Mouse (Mus musculus) midbrain, embryonic 13.5 days (tissue): ENCODE results near the gene Arhgap25. TPM values are rescaled to one million over a fixed set of nuclear protein-coding genes. Genes with fewer than 3 reads are reported as not detected.
"Not testable (repeated sequence)": the region's sequence is repeated elsewhere in the genome, so short reads cannot be mapped to it uniquely, and the experiment has no call there.

ENCODE experiments used
- ATAC-seq: fragments of 200-750 bp; cut with Nextera tagmentation; 2 replicates; pipeline ENCODE4 v1.8.0; 2017; ENCODE audit warnings: mild to moderate bottlenecking, moderate TSS enrichment, moderate library complexity
- H3K27ac ChIP-seq: fragments of 300-500 bp; sonication (generic); 2 replicates; pipeline ENCODE4 v1.5.1; 2015; ENCODE audit warnings: inconsistent platforms, mild to moderate bottlenecking, moderate library complexity
- H3K27me3 ChIP-seq: fragments of 300-500 bp; sonication (generic); 2 replicates; pipeline ENCODE4 v1.6.1; 2015; ENCODE audit warnings: mild to moderate bottlenecking, inconsistent platforms
- H3K36me3 ChIP-seq: fragments of 300-500 bp; sonication (generic); 2 replicates; pipeline ENCODE4 v1.6.1; 2015; ENCODE audit warnings: mild to moderate bottlenecking, inconsistent platforms
- H3K4me1 ChIP-seq: fragments of 300-500 bp; sonication (generic); replicated peaks from 2 replicates; pipeline ENCODE4 v1.6.1; 2015; ENCODE audit warnings: inconsistent platforms
- H3K4me2 ChIP-seq: fragments of 300-500 bp; sonication (generic); replicated peaks from 2 replicates; pipeline ENCODE4 v1.6.1; 2015; ENCODE audit warnings: moderate library complexity, mild to moderate bottlenecking, inconsistent platforms
- H3K4me3 ChIP-seq: fragments of 300-500 bp; sonication (generic); replicated peaks from 2 replicates; pipeline ENCODE4 v1.5.1; 2015; ENCODE audit warnings: mild to moderate bottlenecking, inconsistent platforms
- H3K9ac ChIP-seq: fragments of 300-500 bp; sonication (generic); replicated peaks from 2 replicates; pipeline ENCODE4 v1.6.1; 2015; ENCODE audit warnings: mild to moderate bottlenecking, inconsistent platforms
- H3K9me3 ChIP-seq: fragments of 300-500 bp; sonication (generic); 2 replicates; pipeline ENCODE4 v1.6.1; 2016; ENCODE audit warnings: mild to moderate bottlenecking, inconsistent platforms
- WGBS: fragments of 180-500 bp; shearing (Covaris S2); methylation state at CpG from one replicate; pipeline ENCODE4 v1.1.7; 2015; 5-methylcytosine and 5-hydroxymethylcytosine counted together
- polyA plus RNA-seq: library from polyadenylated mRNA; unstranded; fragments of >200 nt; fragmentation: Nextera tagmentation; extraction: Ambion mirVana; gene quantifications from 2 replicates; pipeline ENCODE4 v1.2.1, GENCODE M21; 2015

Gene Arhgap25
- polyA plus RNA-seq, 1 experiment from 2014 or later, result 1.5 TPM

DNA sequence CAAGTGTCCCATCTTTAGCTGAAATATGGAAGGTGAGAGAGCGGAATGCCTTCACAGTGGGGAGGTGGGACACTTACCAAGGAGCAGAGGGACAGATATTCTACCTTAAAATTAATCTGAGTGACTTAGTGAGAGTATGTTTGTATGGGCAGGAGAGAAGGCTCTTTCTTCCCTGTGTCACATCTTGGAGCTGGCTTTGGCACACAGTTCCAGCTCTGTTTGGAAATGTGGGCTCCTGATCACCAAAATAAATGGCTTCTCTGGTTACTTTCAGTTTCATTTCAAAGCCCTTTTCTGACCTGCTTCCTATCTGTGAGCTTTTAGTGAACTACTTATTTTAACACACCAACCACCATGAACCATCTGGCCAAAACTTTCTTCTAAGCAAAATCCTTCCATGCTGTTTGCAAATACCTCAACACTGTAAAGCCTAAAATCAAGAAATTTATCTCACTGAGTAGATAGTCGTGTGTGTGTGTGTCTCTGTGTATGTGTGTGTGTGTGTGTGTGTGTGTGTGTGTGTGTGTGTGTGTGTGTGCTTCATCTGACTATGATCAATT lies 1.5 kb downstream of the Arhgap25 start:
- Histone ChIP-seq H3K9me3 (no peaks in the 10 kb centered on the region), H3K36me3 (no peaks in the 10 kb centered on the region), H3K4me3 (no peak overlapping the region), H3K4me1 (0 out of 2 replicates have a peak, but pooled peaks cover 4% of the 10 kb centered on the region), H3K4me2 (no peak overlapping the region), H3K9ac (no peak overlapping the region), H3K27me3 (0 out of 2 replicates have a peak, but pooled peaks cover 6% of the 10 kb centered on the region), H3K27ac (no peak overlapping the region)
- 83% methylated on average over 2 of the region's 2 CpGs for WGBS
- no peak for ATAC-seq

DNA sequence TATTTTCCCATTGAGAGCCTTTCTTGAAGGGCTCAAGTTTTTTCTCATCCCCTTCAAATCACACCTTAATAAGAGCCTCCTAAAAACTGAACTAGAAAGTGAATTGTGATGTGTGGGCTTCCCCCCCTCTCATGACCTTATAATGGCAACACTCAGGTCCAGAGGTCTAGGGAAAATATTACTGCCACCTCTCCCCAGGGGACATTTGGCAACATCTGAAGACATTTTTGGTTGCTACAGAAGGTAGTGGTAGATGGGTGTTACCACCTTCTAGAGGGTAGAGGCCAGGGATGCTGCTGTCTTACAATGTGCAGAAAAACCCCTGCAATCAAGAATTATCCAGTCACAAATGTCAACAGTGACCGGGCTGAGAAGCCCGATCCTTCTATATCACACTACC lies 2.7 kb downstream of the Arhgap25 start:
- WGBS, result 85% methylated on average over 2 of the region's 2 CpGs
- no peak overlapping the region for H3K4me2 ChIP-seq
- no peak for ATAC-seq

DNA sequence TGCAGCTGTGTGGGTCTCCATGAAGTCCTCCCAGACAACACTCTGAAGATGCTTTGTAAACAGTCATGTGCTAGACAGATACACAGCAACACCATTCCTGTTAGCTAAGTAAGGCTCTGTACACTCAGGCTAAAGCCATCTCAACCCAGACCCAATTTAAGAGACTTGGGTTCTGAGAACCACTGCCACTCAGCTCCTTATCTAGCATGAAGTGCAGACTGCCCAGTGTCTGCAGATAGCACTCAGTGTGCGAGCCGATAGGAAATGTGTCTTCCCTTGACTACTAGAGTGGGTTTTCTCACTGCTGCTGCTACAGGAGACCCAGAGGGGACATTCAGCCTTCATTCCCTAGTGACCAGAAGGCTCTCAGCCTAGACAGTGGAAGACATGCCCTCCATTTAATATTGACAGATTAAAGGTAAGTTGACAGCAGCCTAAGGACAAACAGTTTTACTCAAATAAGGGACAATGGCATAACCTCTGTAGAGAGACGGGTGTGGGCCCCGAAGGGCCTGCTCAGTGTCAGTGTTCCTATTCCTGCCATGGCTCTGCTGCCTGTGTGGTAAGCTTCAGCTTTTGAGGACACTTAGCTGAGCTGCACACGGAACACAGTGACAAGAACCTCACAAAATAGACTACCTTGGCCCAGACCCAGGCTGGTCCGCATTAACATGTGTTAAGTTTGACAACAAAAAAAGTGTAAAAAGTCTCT lies 5.1 kb downstream of the Arhgap25 start:
- H3K36me3 ChIP-seq, result no peaks in the 10 kb centered on the region
- H3K9ac ChIP-seq, result no peak overlapping the region
- H3K4me1 ChIP-seq, result 0 out of 2 replicates have a peak, but pooled peaks cover 4% of the 10 kb centered on the region
- no peak overlapping the region for H3K4me2 ChIP-seq
- H3K27me3 ChIP-seq, result no peaks in the 10 kb centered on the region
- no peak overlapping the region for H3K4me3 ChIP-seq
- WGBS, result 89% methylated on average over 6 of the region's 6 CpGs
- no peaks in the 10 kb centered on the region for H3K9me3 ChIP-seq
- no peak for ATAC-seq
- no peak overlapping the region for H3K27ac ChIP-seq

More for the DNA sequence above, 2.7 kb downstream of the Arhgap25 start:
- Histone ChIP-seq H3K36me3 (no peaks in the 10 kb centered on the region), H3K4me3 (no peak overlapping the region), H3K27me3 (0 out of 2 replicates have a peak, but pooled peaks cover 6% of the 10 kb centered on the region), H3K4me1 (0 out of 2 replicates have a peak, but pooled peaks cover 4% of the 10 kb centered on the region), H3K9ac (no peak overlapping the region), H3K9me3 (no peaks in the 10 kb centered on the region), H3K27ac (no peak overlapping the region)

DNA sequence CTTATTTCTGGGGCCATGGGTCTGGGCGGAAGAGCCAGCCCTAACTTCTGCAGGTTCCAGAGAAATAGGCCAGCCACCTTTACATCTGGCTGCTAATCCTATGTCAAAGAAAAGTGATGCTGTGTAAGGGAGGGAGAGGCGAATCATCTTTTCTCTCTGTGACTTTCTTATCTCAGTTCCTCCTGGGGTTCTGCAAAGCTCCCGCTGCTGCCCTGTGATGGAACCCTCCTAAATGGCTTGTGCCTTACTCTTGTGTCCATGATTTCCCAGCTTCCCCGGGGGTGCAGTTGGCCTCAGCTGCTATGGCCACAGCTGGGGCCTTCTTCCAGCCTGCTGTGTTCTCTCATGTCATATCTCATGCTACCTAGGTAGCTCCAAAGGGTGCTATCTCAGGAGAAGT lies 5.7 kb downstream of the Arhgap25 start:
- no peak overlapping the region for H3K9ac ChIP-seq
- no peaks in the 10 kb centered on the region for H3K9me3 ChIP-seq
- H3K36me3 ChIP-seq, result no peaks in the 10 kb centered on the region
- no peak overlapping the region for H3K27ac ChIP-seq
- 91% methylated on average over 4 of the region's 4 CpGs for WGBS
- ATAC-seq, result no peak
- H3K4me3 ChIP-seq, result no peak overlapping the region
- 0 out of 2 replicates have a peak, but pooled peaks cover 4% of the 10 kb centered on the region for H3K4me1 ChIP-seq
- H3K4me2 ChIP-seq, result no peak overlapping the region
- H3K27me3 ChIP-seq, result no peaks in the 10 kb centered on the region

DNA sequence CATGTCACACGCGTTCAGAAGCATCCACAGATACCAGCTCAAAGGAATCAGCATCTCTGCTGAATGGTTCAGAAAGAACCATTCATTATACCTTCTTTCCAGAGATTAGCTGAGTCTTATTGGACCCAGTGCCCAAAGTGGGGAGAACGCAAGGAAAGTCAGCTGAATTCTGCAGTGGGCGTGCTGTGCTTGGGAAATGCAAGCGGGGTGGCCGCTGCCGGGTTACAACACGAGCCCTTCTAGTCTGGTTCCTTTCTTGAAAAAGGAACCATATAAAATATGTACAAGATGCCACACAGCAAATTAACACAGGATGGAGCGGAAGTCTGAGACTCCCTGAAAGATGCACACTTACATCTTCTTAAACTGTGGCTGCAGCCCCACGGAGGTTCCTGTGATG lies 7.9 kb downstream of the Arhgap25 start:
- 93% methylated on average over 10 of the region's 10 CpGs for WGBS
- no peak overlapping the region for H3K4me3 ChIP-seq
- no peak for ATAC-seq
- no peaks in the 10 kb centered on the region for H3K9me3 ChIP-seq
- no peaks in the 10 kb centered on the region for H3K27me3 ChIP-seq
- no peak overlapping the region for H3K27ac ChIP-seq
- H3K4me2 ChIP-seq, result no peak overlapping the region
- no peaks in the 10 kb centered on the region for H3K36me3 ChIP-seq
- 0 out of 2 replicates have a peak, but pooled peaks cover 3% of the 10 kb centered on the region for H3K4me1 ChIP-seq
- no peak overlapping the region for H3K9ac ChIP-seq

DNA sequence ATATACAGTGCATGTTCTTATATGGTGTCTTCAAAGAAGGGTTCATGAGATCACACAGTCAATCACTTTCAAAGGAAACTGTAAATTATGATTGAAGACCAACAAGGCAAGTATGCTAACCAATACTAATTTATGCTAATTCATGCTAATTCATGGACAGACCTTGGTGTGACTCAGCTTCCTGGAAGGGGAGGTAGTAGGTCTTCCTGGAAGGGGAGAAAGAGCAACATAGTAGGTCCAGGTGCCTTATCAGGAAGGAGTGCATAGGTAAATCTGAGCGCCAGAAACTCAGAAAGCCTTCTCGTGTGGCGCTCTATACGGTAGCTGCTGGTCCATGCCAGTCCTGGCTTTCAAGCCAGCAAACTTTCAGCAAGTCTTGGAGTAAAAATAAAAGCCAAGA lies 8.8 kb downstream of the Arhgap25 start:
- ATAC-seq, result no peak
- 94% methylated on average over 4 of the region's 4 CpGs for WGBS

DNA sequence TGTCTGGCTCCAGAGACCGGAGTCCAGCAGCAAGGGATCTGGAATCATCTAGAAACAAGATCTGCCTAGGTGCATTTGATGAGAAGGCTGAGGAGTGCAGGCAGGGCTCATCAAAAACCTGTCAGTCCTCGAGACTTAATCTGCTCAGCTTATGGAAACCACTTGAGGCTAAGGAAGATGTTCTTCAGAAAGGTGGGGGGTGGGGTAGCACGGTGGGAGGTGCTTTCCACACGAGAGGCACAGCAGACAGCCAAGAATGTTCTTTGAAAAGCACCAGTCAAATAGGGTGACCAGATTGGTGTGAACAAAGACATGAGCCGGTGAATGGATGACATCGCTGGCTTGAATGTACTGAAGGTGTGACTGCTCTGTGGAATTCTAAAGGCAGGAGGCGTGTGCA lies 9.3 kb downstream of the Arhgap25 start:
- WGBS, result 51% methylated on average over 7 of the region's 7 CpGs
- ATAC-seq, result no peak

More for the DNA sequence above, 8.8 kb downstream of the Arhgap25 start:
- no peak overlapping the region for H3K9ac ChIP-seq
- no peaks in the 10 kb centered on the region for H3K36me3 ChIP-seq
- H3K9me3 ChIP-seq, result no peaks in the 10 kb centered on the region
- no peak overlapping the region for H3K4me2 ChIP-seq
- no peaks in the 10 kb centered on the region for H3K27me3 ChIP-seq
- no peak overlapping the region for H3K4me3 ChIP-seq
- H3K27ac ChIP-seq, result no peak overlapping the region
- H3K4me1 ChIP-seq, result no peaks in the 10 kb centered on the region

DNA sequence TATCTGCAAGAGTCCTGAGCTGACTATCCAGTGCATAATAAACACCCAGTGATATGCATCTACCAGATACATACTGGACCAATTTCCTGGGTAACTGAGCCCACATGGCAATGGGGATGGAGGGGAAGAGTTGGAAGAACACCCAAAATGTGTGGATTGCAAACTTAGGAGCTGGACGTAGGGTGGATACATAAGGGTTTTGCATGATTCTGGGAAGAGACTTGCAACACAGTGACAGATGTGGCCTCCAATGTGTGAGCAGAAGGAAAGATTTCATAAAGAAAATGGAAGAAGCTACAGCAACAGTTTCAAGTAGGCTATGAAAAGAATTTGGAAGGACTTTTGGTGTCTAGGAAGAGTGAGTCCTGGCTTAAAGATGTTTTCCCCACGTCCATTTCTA lies 10.0 kb downstream of the Arhgap25 start:
- H3K4me2 ChIP-seq, result no peak overlapping the region
- no peak overlapping the region for H3K27ac ChIP-seq
- no peaks in the 10 kb centered on the region for H3K9me3 ChIP-seq
- 83% methylated on average over 2 of the region's 2 CpGs for WGBS
- no peak overlapping the region for H3K4me3 ChIP-seq
- H3K27me3 ChIP-seq, result no peaks in the 10 kb centered on the region
- no peak for ATAC-seq
- H3K4me1 ChIP-seq, result no peaks in the 10 kb centered on the region
- no peak overlapping the region for H3K9ac ChIP-seq
- no peaks in the 10 kb centered on the region for H3K36me3 ChIP-seq

More for the DNA sequence above, 9.3 kb downstream of the Arhgap25 start:
- no peaks in the 10 kb centered on the region for H3K36me3 ChIP-seq
- H3K27ac ChIP-seq, result no peak overlapping the region
- no peak overlapping the region for H3K4me2 ChIP-seq
- no peaks in the 10 kb centered on the region for H3K9me3 ChIP-seq
- no peak overlapping the region for H3K4me3 ChIP-seq
- H3K9ac ChIP-seq, result no peak overlapping the region
- no peaks in the 10 kb centered on the region for H3K4me1 ChIP-seq
- H3K27me3 ChIP-seq, result no peaks in the 10 kb centered on the region

DNA sequence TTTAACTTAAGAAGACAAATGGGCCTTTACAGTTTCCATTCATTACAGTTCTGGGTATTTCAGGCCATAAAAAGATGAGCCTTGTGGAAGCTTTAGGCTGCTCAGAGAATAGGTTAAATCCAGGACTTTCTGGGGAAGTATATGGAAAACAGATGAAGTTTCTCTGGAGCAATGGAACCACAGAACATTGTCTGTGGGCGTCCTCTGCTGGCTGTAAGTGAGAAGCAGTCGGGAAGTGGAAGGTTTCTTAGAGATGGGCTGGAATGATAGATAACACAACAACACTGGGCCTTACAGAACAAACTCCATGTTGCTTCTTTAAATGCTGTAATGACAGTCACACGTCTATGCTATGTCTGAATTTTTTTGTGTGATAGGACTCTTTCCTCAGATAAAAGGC lies 10.8 kb downstream of the Arhgap25 start:
- 30% methylated on average over 3 of the region's 3 CpGs for WGBS
- Histone ChIP-seq H3K27me3 (no peaks in the 10 kb centered on the region), H3K27ac (no peak overlapping the region), H3K4me2 (no peak overlapping the region), H3K9me3 (no peaks in the 10 kb centered on the region), H3K4me3 (no peak overlapping the region), H3K4me1 (no peaks in the 10 kb centered on the region), H3K36me3 (no peaks in the 10 kb centered on the region), H3K9ac (no peak overlapping the region)
- no peak for ATAC-seq

DNA sequence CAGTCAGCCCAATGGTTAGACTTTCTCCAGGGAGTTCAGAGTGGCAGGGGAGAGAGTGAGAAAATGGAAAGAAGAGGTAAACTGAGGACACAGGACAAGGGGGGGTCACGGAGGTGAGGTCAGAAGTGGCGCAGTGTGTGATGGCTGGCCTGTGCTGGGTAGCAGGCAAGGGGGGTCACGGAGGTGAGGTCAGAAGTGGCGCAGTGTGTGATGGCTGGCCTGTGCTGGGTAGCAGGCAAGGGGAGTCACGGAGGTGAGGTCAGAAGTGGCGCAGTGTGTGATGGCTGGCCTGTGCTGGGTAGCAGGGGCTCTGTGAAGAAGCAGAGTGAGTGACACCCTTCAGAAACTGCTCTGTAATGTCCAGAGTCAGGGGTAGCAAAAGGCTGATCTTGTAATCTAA lies 11.4 kb downstream of the Arhgap25 start:
- not testable (repeated sequence) for H3K27me3 ChIP-seq, H3K4me2 ChIP-seq, H3K4me1 ChIP-seq, H3K27ac ChIP-seq, ATAC-seq, H3K4me3 ChIP-seq, H3K36me3 ChIP-seq, H3K9me3 ChIP-seq, H3K9ac ChIP-seq
- WGBS, result 96% methylated on average over 6 of the region's 6 CpGs

DNA sequence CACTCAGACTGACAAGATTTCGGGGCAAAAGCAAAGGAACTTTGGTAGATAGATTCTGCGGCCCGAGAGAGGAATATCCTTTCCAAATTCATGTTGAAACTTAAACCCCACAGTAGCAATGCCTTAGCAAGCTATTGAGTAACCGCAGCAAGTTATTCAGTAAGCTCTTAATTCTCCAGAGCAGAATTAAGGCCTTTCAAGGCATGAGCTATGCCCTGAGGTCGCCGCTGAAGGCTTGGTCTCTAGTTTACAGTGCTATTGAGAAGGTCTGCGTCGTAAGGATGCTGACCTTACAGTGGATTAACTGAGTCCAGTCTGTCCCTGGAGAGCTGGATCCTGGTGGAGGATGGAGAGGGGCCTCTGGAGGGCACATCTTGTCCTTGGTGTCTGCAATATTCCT lies 12.5 kb downstream of the Arhgap25 start:
- WGBS, result 86% methylated on average over 8 of the region's 8 CpGs
- Histone ChIP-seq H3K27ac (no peak overlapping the region), H3K4me2 (no peak overlapping the region), H3K9ac (no peak overlapping the region), H3K4me3 (no peak overlapping the region), H3K36me3 (no peaks in the 10 kb centered on the region), H3K9me3 (no peaks in the 10 kb centered on the region), H3K4me1 (no peaks in the 10 kb centered on the region), H3K27me3 (no peaks in the 10 kb centered on the region)
- no peak for ATAC-seq

DNA sequence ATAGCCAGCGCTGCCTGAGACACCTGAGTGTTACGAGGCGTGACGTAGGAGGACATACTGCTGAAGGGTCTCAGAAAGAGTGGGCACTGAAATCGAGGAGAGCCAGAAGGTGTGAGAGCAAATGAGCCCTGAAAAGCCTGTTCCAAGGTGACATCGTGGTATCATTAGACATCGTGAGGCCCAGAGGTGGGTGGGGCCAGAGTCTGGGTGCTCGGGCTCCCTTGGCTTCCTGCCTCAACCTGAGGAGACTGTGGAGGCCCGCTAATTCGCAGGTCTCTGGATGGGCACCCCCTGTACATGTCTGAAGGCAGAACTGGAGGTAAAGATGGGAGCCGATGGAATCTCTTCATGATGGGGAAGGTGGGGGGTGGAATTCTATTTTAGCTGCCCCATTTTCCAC lies 13.2 kb downstream of the Arhgap25 start:
- WGBS, result 92% methylated on average over 11 of the region's 11 CpGs
- H3K9ac ChIP-seq, result no peak overlapping the region
- no peak overlapping the region for H3K4me2 ChIP-seq
- no peaks in the 10 kb centered on the region for H3K27me3 ChIP-seq
- H3K9me3 ChIP-seq, result no peaks in the 10 kb centered on the region
- ATAC-seq, result no peak
- no peak overlapping the region for H3K4me3 ChIP-seq
- no peaks in the 10 kb centered on the region for H3K4me1 ChIP-seq
- H3K27ac ChIP-seq, result no peak overlapping the region
- H3K36me3 ChIP-seq, result no peaks in the 10 kb centered on the region
